Mouse (Mus musculus) erythroid progenitor cell, adult 5-6 weeks (primary cell): ENCODE data around the gene Usp45. TPM values are rescaled to one million over a fixed set of nuclear protein-coding genes. Genes with fewer than 3 reads are reported as not detected.
"Not testable (repeated sequence)": the region's sequence is repeated elsewhere in the genome, so short reads cannot be mapped to it uniquely, and the experiment has no call there.

Source experiments
- ATAC-seq: replicated peaks from 2 replicates; pipeline ENCODE4 v1.8.0; 2016; ENCODE audit warnings: moderate number of reproducible peaks, mild to moderate bottlenecking, moderate TSS enrichment, inconsistent platforms; ENCODE audit not compliant: poor library complexity, low FRiP score, severe bottlenecking
- total RNA-seq, 2 experiments: library from RNA; stranded (forward) in 1 of 2; stranded (reverse) in 1 of 2; fragments of 150-400 nt in 1 of 2; fragments of 186-747, 209-891 nt in 1 of 2; gene quantifications; 2 replicates each; pipeline versions ENCODE4 v1.2.3 to v1.2.4; 2015 to 2017; ENCODE audit warnings: low replicate concordance in 2 of 2

The Usp45 gene
- total RNA-seq (2015; ENCODE audit: low replicate concordance) (56.6 and 69.2 TPM in 2 replicates), total RNA-seq (2017; ENCODE audit: low replicate concordance) (40.2 and 46.3 TPM in 2 replicates)

DNA sequence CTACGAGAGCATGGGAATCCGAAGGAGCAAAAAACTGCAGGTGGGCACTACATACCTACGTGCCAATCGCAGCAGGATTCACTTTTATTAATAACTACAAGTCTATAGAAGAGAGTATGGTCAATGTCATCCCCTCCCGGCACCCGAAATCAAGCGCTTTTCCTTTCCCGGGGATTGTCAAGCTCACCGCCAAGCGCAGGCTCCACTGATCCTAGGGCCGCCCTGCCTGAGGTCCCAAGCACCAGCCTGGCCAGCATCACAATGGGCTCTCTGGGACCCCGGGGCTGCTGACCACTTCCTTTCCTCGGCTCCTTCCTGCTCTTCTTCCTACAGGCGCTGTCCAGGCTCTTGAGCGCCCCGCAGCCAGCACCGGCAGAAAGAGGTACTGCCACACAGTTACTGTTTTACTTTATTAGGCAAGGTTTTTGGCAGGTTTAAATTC lies at the start of gene Usp45, which contains the start of gene Tstd3:
TSS of gene Usp45 (plus strand) at position 294 of the 442 bp plus-strand sequence.
TSS of gene Tstd3 (minus strand) at position 350 of the 442 bp plus-strand sequence.
- ATAC-seq, result peak; percentile 100

GRCm38 (mm10) chr4:21722752-21723334 lies 44.1 kb upstream of the Usp45 start:
- ATAC-seq, result no peak

DNA sequence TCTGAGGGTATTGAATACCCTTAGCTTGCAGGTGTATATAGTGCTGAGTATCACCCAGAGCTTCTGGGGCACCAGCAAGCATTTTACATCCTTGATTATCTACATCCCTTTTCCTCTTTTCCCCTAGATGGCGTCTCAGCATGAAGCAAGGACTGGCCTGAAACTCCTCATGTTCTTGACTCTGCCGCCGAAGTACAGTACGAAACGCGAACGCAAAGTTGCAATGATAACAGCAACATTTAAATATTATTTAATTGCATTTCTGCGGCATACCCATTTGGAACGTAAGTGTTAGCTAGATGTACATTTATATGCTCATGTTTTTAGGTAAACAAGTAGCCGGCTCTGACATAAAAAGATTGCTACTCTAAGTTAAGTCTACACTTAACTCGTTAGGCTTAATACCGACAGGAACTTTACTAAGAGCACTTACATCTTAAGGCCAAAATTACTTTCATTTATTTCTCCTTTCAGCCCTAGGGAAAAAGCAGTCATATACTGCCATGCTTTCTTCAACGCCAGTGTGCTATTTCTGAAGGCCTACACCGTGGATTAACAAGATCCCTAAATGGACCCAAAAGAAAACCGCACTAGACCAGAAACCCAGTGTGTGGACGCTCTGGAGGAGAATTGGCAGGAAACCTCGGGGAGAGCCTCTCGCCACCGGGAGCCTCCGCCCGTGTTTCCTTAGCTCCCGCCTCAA lies 39.9 kb upstream of the Usp45 start:
- ATAC-seq, result peak; percentile 83

DNA sequence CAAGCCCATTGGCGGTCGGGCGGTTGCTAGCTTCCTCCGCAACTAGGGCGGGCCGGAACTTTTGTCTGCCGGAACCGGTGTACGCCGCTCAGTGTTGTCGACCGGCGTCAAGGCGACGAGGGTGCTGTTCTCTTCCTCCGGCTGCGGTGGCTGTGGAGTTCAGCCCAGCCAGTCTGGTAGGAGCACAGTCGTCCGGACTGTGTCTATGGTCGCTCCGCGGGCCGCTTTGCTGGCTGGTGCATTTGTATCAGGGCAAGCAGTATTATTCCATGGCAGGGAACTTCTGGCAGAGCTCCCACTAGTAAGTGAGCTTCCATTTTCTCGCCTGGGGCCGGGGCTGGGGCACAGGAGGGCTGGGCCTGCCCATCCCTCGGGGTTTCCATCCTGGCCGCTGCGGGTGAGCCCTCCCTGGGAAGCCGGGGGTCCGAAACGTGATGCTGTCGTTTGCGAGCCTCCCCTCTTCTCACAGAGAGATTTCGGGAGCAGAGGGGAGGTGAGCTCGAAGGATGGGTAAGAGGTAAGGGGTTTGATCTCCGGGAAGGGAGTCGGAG lies 39.3 kb upstream of the Usp45 start, which contains the start of gene Ccnc:
TSS of gene Ccnc (plus strand) at position 87 of the 551 bp plus-strand sequence.
- peak; percentile 97 for ATAC-seq

DNA sequence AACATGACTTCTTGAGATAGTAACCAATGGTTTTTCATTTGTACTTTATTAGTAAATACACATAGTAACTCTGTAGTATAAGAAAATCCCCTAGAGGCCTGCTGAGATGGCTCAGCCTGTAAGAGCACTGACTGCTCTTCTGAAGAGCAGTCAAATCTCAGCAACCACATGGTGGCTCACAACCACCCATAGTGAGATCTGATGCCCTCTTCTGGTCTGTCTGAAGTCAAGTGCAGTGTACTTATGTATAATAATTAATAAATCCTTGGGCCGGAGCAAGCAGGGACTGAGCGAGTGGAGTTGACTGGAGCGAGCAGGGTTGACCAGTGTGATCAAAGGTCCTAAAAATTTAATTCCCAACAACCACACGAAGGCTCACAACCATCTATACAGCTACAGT lies 27.8 kb upstream of the Usp45 start:
- ATAC-seq, result no peak

- not testable (repeated sequence) for ATAC-seq
Measured at GRCm38 (mm10) chr4:21744142-21744541, 22.8 kb upstream of the Usp45 start.

DNA sequence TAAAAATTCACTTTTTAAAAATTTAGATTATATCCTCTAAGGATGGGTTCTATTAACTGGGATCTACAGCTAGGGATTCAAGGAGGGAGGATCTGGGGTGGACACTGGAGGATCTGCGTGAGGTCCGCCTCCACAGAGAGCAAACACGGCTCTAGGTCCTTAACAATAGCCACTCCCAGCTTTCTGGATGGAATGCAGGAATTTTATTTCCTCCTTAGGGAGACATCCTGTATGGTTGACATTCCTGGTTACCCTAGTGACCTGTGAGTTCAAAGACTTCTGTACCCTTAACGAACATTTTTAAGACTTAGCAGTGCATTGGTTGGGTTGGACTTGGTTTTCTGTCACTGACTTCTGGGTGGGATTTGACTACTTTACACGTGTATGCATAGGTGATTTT lies 21.2 kb upstream of the Usp45 start:
- ATAC-seq, result no peak

DNA sequence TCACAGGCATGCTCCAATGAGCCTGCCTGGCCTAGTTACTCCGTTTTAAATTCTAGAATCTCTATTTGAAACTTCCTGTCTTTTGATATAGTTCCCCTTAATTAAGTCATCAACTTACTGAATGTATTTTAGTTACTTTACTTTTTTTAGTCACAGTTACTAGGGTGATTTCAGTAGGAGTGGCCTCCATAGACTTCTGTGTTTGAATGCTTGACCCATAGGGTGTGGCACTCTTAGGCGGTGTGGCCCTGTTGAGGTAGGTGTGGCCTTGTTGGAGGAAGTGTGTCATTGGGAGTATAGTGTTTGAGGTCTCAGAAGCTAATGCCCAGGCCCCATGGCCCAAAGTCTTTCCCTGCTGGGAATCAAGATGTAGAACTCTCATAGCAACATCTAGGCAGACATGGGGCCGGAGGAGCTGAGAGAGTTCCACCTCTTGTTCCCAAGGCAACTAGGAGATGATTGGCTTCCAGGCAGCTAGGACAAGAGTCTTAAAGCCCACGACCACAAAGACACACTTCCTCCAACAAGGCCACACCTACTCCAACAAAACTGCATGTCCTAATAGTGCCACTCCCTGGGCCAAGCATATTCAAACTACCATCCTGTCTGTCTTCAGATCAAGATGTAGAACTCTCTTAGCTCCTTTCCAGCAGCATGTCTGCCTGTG lies 11.7 kb upstream of the Usp45 start:
- peak; percentile 90 for ATAC-seq

DNA sequence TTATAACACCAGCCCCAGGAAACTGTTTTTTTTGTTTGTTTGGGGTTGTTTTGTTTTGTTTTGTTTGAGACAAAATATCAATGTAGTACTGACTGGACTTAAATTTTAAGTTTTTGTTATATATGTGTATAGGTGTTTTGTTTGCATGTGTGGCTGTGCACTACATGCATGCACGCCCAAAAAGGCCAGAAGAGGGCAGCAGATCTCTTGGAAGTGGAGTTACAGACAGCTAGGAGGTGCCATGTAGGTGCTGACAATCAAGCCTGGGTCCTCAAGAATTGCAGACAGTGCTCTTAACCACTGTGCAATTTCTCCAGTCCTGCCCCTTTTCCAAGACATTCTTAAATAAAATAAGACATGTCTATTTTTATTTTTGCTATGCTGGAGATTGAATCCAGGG lies 8.1 kb upstream of the Usp45 start:
- no peak for ATAC-seq

- ATAC-seq, result no peak
Measured at GRCm38 (mm10) chr4:21761416-21762160, 5.4 kb upstream of the Usp45 start.

DNA sequence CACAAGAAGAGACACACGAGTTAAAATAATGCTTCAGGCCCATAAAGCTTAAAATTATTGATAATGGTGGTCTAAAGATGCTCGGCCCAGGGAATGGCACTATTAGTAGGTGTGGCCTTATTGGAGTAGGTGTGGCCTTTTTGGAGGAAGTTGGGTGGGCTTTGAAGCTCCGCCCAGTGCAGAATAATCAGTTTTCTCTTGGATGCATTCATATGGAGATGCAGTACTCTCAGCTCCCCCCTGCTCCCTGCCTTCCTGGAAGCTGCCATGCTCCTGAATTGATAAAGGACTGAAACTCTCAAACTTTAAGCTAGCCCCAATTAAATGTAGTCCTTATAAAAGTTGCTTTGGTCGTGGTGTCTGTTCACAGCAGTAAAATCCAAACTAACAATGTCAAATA lies 3.1 kb upstream of the Usp45 start:
- no peak for ATAC-seq

DNA sequence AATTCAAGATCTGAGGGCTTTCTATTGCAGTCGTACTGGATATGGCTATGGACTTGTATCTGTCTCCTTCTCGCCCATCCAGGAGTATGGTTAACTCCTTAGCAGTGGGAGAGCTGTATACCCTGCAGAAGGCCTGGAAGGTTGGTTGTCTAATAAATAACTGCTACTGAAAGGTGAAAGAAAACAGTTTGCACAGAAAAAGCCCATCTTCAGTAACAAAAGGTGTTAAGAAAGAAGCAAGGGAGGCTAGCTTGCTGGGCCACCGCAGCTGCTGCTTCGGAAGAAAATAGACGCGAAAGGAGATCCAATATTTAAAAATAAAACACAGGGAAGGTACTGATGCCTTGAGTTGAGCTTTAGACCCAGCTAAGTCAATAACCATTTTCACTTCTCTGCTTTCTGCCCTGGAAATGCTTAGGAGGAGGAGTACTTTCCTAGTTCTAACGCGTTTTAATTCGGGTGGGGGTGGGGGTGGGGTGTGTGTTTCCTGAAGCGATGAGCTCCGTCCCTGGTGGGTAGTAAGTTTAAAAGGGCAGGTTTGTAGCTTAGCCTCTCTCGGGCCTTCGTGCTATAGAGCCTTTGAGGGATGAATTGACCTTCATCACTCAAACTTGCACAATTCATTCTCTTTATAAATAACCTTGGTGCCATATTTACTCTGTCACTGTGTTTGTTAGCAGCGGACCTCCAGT lies 639 bp upstream of the Usp45 start:
- ATAC-seq, result no peak; the same call in 1 of the 2 replicates

DNA sequence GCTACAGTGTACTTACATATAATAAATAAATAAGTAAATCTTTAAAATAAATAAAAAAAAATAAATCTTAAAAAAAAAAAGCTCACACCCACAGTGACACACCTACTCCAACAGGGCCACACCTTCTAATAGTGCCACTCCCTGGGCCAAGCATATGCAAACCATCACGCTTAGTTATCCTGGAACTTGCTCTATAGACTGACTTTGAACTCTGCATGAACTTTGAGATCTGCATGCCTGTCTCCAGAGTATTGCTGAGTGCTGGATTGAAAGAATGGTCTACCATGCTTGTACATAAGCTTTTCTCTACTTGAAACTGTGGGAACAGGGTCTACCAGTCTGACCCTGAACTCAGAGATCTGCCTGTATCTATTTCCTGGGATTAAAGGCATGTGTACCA lies 4.1 kb downstream of the Usp45 start:
- ATAC-seq, result no peak

GRCm38 (mm10) chr4:21772306-21772705 lies 5.3 kb downstream of the Usp45 start:
- ATAC-seq, result no peak

DNA sequence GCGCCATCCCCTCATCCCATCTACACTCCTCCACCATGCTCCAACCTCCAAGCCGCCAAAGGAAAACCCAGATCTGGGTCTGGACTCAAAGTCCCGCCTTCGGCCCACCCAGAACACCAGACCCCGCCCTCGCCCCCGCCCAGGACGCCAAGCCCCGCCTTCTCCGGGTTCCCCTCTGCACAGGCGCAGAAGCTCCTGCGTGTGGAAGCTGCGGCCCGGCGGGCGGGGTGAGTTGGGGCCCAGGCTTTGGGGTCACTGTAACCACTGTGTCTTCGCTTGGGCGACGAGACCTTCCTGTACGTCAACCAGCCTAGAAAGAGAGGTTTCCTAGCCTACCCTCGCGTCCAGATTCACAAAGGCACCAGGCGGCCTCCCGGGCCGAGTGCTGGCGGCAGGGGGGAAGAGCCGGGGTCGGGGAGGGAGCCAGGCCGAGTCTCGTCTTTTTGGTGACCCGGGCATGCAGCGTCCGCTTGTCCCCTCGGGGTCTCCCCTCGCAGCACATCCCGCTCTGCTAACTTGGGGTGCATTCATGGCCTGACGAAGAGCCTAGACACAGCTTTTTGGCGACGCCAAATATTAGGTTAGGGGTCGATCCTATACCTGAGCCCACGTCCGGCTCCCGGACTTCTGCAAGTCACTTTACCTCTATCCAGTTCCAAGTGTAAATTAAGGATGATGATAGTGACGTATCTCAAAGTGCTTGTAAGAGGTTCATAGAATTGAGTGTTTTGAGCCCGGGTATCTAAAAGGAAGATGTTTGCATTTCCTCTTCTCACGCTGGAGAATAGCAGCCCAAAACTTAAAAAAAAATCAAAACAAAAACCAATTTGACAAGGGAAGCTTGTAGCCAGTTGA lies 9.4 kb downstream of the Usp45 start:
- peak; percentile 91 for ATAC-seq

- ATAC-seq, result no peak
Measured at GRCm38 (mm10) chr4:21776946-21777265, 9.9 kb downstream of the Usp45 start.

DNA sequence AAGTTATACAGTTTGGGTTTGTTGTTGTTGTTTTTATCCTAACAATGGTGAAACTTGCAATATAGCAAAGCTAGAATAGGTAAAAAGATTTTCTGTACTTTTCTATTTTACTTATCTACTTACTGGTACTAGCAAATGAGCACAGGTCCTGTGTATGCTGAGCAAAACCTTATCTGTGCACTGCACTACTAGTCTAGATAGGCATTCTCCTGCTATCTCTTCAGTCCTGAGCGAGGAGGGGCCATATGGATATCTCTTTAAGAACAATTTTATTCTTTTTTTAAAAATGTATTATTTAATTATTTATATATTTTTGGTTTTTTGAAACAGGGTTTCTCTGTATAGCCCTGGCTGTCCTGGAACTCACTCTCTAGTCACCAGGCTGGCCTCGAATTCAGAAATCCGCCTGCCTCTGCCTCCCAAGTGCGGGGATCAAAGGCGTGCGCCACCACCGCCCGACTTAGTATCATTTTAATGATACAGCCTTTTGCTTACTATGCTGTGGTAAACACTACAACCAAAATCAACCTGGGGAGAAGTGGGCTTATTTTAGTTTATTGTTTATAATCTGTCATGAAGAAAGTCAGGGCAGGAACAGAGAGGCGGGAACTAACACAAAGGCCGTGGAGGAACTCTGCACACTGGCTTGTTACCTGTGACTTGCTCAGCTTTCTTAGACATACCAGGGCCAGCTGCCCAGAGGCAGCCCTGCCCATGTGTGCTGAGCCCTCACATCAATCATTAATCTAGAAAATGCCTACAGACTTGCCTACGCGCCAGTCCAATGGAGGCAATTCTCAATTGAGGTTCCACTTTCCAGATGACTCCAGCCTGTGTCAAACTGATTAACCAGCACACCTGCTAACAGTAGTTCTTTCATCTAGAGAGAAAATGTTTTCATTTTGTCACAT lies 14.1 kb downstream of the Usp45 start:
- peak; percentile 77 for ATAC-seq
